Mouse (Mus musculus) ES-Bruce4 (cell line): ENCODE results near the gene Inpp4a.

ENCODE experiments used
- CTCF ChIP-seq: IDR thresholded peaks from one replicate; pipeline ENCODE4 v1.8.1; 2011; ENCODE audit warnings: low read depth, low read length
- EP300 ChIP-seq: IDR thresholded peaks from 2 replicates; pipeline ENCODE4 v1.6.1; 2011; ENCODE audit warnings: low read depth, low read length; ENCODE audit not compliant: insufficient read depth
- POLR2A ChIP-seq: IDR thresholded peaks from one replicate; pipeline ENCODE4 v1.8.1; 2011; ENCODE audit warnings: low read length; ENCODE audit not compliant: insufficient read depth

GRCm38 (mm10) chr1:37305691-37306287 is 6.1 kb downstream of the Inpp4a start:
- TF ChIP-seq CTCF (no peak), POLR2A (no peak), EP300 (no peak)
